Mouse (Mus musculus) bone marrow macrophage, adult 2 months (primary cell): ENCODE results near the gene Trp53tg5.

Source experiments
- CTCF ChIP-seq: IDR thresholded peaks from 2 replicates; pipeline ENCODE4 v1.5.1; 2012; ENCODE audit warnings: low read depth, mild to moderate bottlenecking, low read length, moderate library complexity
- POLR2A ChIP-seq: IDR thresholded peaks from 2 replicates; pipeline ENCODE4 v1.6.1; 2012; ENCODE audit warnings: mild to moderate bottlenecking, low read depth, low read length, borderline replicate concordance

- TF ChIP-seq CTCF (no peak), POLR2A (no peak)
These were observed 20.6 kb upstream of the Trp53tg5 start for GRCm38 (mm10) chr2:164494126-164494525.
